Mouse (Mus musculus) adrenal gland, postnatal 36 days (tissue): ENCODE results near the gene Zp3. TPM values are rescaled to one million over a fixed set of nuclear protein-coding genes. Genes with fewer than 3 reads are reported as not detected.

ENCODE experiments used
- DNase-seq, 2 experiments: peaks; one replicate each; pipeline ENCODE4 v3.0.0; 2021; ENCODE audit warnings: mixed read lengths in 1 of 2
- long read RNA-seq, 2 experiments: library from polyadenylated mRNA; stranded (forward); transcript quantifications; one replicate each; pipeline ENCODE4 v2.0.0; 2021; ENCODE audit warnings: borderline sequencing depth in 2 of 2
- total RNA-seq, 2 experiments: library from RNA; stranded (reverse); gene quantifications; 2 replicates each; pipeline ENCODE4 v1.2.3; 2021

Gene Zp3
- total RNA-seq: not detected
- long read RNA-seq, experiment 1: 0 reads
- long read RNA-seq, experiment 2: 0 reads

DNA sequence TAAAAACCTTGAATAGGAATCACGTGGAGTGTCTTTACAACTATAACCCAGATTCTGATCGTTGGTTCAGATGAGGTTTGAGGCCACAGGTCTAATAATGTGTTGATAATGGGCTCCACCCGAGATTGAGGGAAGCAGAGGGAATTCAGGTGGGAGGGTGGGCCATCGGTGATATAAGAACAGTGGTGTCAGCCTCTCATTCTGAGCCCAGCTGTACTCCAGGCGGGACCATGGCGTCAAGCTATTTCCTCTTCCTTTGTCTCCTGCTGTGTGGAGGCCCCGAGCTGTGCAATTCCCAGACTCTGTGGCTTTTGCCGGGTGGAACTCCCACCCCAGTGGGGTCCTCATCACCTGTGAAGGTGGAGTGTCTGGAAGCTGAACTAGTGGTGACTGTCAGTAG is at the start of gene Zp3:
TSS of gene Zp3 (plus strand) at position 196 of the 400 bp plus-strand sequence.
- no peak for DNase-seq

DNA sequence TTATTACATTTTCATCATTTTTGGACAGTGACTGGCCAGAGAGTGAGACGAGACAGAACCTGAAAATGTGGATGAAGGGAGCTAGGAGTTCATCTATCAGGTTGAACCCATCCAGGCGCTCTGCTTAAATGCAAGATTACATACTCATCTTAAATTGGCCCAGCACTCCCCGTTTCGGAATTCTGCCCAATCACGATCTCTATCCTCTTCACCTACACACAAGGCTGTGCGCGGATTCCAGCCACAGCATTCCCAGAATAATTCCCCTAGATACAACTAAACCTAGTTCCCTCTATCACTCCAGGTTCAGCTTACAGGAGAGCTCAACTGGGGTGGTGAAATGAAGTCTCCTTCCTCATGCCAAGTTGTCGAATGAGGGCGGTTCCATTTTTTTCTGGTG is 48.4 kb upstream of the Zp3 start:
- DNase-seq: no peak

DNA sequence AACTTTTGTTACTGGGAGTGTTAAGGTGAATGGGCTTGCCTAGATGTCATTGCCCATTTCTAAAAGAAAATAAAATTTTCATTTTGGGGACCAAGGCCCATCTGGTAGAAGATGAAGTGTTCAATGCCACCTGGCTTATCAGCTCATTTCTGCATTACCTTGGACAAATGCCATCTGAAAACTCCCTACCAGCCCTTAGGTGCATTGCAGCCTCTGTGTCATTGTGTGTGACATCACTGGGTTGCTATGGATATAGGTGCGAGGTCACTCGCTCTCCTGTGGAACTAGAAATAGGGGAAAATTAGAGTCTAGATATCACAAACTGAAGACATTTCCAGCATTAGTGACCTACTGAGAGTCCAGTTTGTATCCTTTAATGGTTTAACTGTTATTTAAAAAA is 47.5 kb upstream of the Zp3 start:
- peak in 1 of 2 experiments; percentile 52 for DNase-seq

DNA sequence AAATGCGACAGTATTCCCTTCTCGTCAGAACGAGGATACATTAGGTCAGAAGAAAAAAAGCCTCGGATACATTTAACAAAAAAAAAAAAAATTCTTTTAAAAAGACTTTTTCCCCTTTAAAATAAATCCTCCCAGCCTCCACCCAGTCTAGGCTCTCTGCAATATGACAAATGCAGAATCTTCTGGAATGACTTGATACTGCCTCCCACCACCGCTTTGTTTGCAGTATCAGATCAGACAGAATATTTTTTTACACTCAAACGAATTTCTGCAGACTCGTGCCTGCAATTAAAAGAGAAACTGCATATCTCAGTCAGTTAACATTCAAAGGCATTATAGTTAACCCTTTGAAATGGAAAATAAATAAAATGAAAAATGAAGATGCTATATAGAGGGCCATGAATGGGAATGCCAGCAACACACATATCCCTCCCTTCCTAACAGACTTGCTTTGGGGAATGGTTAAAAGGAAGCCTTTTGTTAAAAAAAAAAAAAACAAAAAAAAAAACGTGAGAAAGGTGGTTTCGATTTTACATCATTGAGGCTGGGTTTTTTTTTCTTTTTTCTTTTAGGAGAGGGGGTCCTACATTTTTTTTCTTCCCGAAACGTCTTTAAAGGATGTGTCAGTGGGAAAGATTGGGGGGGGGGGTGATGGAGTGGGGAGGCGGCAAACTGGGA is 46.5 kb upstream of the Zp3 start:
- no peak for DNase-seq

DNA sequence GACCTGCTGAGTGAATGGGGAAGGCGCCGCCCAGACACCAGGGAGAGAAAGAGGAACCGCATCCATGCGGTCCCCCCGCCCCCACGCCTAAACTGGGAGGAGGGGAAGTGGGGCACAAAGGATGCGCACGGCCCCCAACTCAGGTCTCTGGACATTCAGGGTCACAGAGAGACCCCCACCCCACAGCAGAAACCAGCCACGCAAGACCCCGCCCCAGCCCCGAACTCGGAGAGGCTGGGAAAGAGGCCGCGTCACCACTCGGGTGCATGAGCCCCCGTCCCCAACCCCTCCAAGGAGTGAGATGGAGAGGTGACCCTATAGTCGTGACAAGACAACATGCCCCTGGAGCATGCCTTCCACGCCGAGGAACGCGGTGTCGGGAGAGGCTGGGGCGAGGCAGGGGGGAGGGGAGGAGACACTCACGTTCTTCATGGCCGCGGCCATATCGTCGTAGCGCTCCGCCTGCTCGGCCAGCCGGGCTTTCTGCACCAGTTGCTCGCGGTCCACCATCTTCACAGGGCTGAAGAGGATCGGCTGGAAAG is 45.9 kb upstream of the Zp3 start:
- peak; percentile 66 to 82 for DNase-seq

DNA sequence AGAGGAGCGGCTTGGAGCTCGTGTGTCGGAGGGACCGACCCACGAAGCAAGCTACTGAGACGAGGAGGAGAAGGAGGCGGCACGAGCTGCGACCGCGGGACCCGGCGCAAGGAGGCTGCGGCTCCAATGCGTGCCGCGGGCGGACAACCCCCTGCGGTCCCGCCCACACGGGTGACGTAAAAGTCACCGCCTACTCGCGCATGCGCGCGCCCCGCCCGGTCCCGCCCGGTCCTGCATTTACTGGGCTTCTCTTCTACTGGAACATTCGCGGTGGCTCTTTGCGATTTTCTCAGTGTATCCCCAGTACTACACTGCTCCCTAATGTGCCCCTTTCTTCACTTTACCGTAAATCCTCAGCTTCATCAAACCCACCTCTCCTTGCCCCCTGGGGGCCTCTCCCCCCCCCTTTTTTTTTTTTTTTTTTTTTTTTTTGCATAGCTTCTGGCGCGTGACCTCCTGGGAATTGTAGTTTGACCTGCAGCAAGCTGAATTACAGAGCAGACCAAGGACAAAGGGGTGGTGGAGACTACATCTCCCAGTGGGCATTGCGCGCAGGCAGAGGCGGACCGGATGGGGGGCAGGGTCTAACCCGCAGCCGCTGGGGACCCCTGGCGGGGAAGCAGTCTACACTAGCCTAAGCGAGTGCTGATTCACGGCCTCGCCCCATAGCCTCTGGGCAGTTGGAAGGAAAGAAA is 45.3 kb upstream of the Zp3 start, which contains the start of gene Ywhag:
TSS of gene Ywhag (minus strand) at position 136 of the 695 bp plus-strand sequence.
- DNase-seq: peak; percentile 98 to 99

DNA sequence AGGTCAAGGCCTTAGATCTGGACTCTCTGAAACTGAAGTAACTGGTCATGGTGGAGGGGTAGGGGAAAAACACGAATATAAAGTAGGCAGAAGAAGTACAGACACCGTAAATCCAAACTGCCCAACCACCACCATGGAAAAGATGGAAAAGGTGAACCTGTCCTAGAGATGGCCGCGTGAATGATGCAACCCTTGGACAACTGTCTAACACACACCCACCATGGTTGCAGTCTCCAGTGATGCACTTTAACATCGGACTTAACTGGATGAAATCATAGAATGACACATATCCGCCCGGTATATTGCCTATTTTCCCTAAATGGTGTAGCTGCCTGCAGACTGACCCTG is 44.7 kb upstream of the Zp3 start:
- DNase-seq: no peak

DNA sequence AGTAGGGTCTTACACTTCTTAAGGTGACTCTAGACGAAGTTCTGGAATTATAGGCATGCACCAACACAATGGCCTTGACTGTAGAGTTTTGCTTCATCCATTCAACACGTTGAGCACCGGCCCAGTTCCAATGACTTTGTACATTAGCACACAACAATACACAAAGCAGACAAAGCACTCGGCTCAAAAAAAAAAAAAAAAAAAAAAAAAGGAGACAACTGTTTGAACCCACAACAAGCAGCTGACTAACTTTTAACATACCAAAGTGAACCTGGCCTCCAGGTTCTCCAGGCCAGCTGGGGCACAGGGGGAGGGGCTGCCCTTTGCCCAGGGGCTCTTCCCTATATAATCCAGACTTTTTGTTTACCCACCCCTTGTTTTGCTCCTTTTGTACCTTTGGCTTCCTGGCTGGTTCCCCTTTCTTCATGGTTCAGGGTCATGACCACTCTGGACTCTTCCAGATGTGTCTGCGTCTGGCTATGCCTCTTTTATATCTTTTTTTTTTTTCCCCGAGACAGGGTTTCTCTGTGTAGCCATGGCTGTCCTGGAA is 44.2 kb upstream of the Zp3 start:
- no peak for DNase-seq

DNA sequence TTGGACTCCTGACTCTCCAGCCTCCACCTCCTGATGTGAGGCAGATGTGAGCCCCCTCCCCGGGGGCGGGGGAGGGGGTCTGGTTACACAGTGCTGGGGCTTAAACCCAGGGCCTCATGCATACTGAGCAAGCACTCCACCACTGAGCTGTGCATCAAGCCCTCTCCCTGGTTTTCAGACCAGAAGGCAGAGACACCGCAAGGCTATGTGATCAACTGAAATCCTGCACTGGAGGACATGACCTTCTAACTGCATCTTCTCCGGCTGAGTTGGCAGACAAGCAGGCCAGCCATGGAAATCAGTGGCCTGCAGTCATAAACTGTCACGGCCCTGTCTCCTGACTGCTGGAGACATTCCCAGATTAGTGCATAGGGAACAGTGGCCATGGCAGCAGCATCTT is 39.3 kb upstream of the Zp3 start:
- peak; percentile 53 to 71 for DNase-seq

DNA sequence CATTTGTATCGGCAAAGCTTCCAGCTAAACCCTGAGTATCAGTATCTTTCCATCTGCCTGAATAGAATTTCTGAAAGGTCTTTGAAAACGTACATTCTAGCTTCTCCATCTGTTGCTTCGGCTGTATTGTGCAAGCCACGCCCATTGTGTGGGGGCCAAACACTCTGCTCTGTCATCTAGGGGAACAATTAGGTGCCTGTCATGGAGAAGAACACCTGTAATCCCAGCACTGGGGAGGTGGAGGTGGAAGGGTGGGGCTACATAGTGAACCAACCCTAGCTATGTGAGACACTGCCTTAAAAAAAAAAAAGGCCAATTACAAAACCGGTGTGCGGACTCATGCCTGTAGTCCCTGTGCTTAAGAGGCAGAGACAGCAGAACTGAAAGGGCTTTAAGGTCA is 37.2 kb upstream of the Zp3 start:
- no peak for DNase-seq

DNA sequence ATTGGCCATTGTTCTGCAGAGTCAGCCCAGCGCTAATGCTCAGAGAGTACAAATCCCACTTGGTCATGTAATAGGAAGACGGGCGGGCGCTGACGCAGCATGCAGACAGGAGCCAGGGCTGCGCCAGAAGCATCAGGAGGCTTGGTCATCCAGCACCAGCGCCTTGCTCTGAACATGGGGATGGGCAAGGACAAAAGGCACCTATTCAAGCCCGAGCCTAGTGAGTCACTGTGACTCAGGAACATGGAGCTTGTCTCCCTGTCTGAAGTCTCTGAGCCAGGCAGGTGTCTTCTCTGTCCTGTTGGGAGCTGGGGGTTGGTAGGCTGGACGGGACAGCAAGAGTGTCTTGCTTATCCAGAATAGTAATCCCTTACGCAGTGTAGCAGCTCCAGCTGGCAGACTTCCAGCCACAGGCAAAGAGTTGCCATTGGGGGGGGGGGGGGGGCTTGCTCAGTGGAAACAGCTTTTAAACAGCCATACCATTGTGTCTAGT is 33.9 kb upstream of the Zp3 start:
- peak; percentile 62 to 67 for DNase-seq

DNA sequence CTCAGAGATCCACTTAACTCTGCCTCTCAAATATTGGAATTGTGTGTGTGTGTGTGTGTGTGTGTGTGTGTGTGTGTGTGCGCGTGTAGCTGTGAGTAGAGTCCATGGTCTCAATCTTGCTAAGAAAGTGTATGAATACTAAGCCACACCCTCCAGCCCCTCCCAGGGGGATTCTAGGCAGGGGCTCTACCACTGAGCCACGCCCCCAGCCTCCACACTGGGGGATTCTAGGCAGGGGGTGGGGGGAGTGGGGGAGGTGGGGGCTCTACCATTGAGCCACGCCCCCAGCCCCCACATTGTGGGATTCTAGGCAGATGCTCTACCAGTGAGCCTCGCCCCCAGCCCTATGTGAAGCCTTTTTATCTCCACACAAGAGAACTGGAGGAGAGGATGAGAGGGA is 33.3 kb upstream of the Zp3 start:
- DNase-seq: no peak

DNA sequence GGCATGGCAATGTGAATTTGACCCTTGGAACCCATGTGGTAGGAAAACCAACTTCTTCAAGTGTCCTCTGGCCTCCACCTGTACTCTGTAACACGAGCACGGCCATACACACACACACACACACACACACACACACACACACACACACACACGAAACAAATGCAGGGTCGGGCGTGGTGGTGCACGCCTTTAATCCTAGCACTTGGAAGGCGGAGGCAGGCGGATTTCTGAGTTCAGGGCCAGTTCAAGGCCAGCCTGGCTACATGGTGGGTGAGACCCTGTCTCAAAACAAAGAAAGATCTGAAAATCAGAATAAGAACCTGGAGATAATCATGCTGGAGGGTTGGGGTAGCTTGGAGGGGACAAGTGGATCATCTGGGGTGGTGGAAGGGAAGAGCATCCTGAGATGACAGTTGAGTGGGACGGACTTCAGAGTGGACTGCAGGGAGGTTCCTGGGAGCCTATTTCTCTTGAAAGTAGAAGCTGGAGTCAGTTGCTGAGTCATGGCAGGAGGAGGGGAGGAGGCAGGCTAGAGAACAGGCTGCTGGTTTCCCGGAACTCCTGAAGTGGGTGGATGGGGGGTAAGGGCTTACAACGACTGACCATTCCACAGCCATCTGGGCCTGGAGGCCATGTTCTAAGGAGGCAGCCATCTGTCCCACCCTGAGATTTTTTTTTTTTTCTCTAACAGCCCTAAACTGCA is 29.0 kb upstream of the Zp3 start:
- peak; percentile 56 to 74 for DNase-seq

DNA sequence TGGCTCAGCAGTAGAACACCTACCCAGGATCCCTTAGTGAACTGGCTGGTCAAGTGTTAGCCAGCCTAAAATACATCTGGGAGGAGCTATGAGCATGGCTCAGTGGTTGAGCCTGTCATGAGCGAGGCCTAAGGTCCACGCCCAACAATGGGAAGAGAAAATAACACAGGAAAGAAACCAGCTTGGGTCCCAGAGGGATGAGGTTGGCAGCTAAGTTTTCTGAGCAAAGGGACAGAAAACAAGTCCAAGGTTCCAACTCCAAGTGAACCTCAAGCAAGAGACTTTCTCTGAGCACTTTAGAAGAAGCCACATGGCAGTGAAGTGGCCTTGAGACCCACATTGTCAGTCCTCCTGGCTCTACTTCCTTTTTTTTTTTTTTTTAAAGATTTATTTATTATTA is 28.2 kb upstream of the Zp3 start:
- DNase-seq: peak in 1 of 2 experiments; percentile 43

DNA sequence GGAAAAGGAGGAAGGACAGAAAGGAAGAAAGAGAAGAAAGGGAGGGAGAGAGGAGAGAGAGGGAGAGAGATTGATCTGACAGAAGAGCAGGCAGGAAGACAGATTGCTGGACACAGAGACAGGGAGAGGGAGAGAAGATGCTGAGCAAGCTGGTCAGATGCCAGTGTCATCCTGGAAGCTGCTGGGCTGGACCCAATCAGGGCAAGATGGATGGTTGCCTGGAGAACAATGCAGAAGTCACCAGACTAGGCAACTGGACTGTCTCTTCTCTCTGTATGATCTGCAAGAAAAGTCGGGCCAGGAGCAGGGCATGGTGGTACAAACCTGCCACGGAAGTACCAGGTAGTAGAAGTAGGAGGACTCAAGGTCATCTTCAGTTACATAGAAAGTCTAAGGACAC is 27.1 kb upstream of the Zp3 start:
- no peak for DNase-seq

DNA sequence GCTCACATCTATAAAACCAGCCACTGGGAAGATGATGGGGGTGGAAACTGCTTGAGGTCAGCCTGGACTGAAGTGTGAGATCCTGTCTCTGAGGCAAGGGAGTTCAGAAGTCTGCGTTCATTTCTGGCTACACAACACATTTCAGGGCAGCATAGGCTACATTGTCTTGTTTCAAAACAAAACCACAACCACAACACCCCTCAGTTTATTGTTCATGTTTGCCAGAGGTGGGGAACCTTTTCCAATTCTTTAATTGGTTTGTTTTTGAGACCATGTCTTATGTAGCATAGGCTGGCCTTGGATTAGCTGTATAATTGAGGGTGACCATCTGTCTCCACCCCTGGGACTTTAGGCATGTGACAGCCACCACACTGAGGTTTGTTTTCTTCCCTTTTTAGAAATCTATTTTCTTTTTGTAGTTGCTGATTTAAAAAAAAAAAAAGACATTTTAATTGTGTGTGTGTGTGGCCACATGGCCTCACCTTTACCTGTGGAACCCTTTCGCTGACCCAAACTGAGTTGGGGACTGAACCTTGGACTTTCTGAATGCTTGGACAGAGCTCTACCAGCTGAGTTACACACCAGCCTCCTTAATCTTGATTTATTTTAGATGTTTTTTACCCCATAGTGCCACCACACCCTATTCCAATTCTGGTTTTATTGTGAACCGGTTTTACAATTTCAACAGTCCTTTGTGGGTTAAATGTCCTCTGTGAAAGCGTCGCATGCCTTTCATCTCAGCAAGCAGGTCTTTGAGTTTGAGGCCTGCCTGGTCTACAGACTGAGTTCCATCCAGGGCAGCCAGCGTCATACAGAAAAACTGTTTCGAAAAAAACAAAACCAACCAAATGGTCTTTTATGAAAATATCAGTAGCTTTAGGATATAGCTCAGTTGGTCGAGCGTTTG is 23.3 kb upstream of the Zp3 start:
- no peak for DNase-seq

DNA sequence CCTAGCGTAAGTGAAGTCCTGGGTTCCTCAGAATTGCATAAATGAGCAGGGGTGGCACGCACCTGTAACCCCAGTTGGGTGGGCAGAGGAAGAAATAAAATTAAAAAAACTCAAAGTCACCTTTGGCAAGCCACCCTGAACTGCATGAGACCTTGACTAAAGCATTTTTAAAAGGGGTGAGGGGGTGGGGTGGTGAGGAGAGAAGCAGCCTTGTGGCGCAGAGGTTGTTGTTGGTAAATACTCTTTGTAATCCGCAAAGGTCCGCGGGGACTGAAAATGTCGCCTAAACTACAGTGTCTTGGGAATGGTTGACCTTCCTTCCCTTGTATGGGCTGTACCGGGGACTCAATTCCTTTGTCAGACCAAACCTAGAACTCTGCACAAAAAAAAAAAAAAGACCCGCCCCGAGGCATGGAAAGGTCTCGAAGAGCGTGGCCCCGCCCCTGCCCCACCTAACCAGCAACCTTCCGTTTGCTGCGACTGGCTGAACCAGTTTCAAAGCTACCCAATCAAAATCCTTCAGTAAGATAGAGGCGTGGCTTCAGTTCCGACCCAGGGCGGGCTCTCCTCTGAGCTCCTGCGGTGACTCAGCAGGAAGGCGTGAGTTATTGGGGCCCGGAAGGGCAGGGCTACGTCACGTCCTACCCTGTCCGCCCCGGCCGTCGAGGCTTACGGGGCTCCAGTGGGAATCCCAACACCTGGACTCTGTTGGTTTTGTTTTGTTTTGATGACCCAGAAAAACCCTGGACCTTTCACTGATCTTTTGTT is 22.5 kb upstream of the Zp3 start:
- DNase-seq: peak; percentile 95

DNA sequence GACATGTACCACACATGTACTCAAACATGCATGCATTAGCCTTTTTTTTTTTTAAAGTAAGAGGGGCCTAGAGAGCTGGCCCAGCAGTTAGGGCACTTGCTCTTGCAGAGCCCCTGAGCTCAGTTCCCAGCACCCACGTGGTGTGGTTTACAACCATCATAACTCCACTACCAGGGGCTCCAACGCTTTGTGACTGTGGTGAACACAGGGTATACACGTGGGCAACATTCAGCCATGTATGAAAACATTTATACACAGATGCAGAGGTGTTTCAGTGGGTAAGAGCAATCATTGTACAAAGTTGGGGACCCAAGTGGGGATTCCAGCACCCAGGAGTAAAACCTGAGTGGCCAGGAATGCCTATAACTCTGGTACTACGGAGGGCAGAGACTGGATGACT is 21.5 kb upstream of the Zp3 start:
- no peak for DNase-seq

DNA sequence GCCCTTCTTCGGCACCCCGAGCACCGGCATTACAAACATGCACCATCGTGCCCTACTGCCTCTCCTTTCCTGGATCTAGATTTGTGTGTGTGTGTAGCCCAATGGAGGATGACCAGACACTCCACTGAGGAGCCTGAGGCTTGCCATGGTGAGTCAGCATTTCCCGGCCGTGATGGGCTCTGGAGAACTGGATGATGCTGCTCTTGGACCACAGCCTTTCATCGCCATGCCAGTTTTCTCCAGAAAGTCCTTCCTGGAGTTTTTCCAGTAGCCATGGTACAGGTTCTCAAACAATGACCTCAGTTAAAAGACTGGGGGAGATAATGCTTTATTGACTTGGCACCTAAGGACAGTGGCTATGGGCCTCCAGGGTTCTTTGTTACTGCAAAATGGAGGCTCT is 20.0 kb upstream of the Zp3 start:
- DNase-seq: no peak

DNA sequence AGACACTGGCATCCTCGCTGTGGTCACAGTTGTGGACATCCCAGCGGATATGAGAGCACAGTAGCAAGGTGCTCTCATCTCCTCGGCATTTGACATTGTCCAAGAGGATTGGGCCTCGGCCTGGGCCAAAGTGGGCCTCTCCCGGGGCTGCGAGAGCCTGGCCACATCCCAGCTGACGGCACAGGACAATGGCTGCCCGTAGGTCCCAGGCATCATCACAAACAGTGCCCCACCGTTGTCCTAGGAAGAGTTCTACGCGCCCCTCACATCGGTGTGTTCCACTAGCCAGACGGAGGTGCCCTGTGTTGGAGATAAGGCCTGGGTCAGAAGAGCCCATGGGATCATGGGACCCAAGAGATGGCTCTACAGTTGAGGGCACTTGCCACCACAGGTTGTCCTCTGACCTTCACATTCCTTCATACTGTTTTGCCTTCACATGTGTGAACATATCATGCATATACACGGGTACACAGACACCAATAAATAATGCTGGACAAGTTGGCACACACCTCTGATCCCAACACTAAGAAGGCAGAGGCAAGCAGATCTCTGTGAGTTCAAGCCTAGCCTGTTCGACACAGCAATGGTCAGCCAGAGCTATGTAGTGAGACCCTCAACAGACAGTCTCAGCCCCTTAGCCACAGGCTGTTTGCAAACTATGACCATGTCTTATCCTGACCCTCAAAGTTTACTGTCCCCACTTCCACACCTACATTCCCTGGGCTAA is 18.8 kb upstream of the Zp3 start:
- no peak for DNase-seq
